Mouse (Mus musculus): Measurements from ENCODE around the gene Trim45. TPM values are rescaled to one million over a fixed set of nuclear protein-coding genes. Genes with fewer than 3 reads are reported as not detected.

The Trim45 gene
- polyA plus RNA-seq, 1 experiment from 2014 or later, result 9.3 TPM

Other genes with a start within 250 kb of the Trim45 start
- 36.2 and 43.0 TPM in 2 replicates for gene Man1a2, start 236.7 kb upstream of the Trim45 start, polyA plus RNA-seq (2015; fragmentation: Nextera tagmentation; extraction: Ambion mirVana)
- gene Vtcn1, start 96.7 kb upstream of the Trim45 start, polyA plus RNA-seq (2015; fragmentation: Nextera tagmentation; extraction: Ambion mirVana), result not detected in 2 replicates
- 3.9 and 4.3 TPM in 2 replicates for gene Ttf2, start 47.5 kb downstream of the Trim45 start, polyA plus RNA-seq (2015; fragmentation: Nextera tagmentation; extraction: Ambion mirVana)
- gene Cd101, start 107.4 kb downstream of the Trim45 start, polyA plus RNA-seq (2015; fragmentation: Nextera tagmentation; extraction: Ambion mirVana), result 0.05 TPM in 1 of 2 replicates, not detected in the other
- gene Ptgfrn, start 188.1 kb downstream of the Trim45 start, polyA plus RNA-seq (2015; fragmentation: Nextera tagmentation; extraction: Ambion mirVana), result 2.6 and 2.7 TPM in 2 replicates

Data from midbrain, embryonic 15.5 days (tissue).